Mouse (Mus musculus) frontal cortex, postnatal 36 days (tissue): ENCODE results near the gene Nphp1.

ENCODE experiments used
- DNase-seq, 2 experiments: peaks; one replicate each; pipeline ENCODE4 v3.0.0; 2022; ENCODE audit warnings: low spot score in 2 of 2

Nphp1 gene

DNA sequence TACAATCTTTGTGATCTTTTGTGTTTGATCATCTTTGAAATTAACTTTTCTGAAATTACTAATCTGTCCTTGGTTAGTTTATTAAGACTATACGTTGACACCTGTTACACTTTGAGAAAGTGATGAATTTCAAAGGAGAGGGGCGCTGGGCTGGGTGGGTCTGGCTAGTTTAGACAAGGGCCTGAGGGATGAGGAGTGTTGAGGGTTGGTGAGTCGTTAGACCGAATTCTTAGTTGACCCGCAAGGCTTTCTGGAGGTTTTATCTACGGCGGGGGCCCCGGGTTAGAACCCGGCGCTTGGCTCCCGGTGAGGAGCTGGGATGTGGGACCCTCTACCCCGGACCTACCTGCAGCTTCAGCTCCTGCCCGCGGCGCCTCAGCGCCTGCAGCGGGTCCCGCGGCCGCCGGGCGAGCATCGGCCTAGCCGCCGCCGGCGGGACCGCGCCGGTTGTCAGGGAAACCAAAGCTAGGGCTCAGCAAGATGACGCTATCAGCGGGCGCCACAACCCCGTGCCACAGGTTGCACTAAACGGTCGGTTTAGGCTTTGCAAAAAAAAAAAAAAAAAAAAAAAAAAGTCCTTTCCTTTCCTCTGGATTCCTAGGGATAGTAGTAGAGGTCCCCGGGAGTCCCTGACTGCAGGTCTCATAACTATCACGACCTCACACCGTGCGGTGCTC lies at the start of gene Nphp1:
Nphp1 (minus strand) TSS at position 458 of the 677 bp plus-strand sequence.
- peak; percentile 87 to 89 for DNase-seq

DNA sequence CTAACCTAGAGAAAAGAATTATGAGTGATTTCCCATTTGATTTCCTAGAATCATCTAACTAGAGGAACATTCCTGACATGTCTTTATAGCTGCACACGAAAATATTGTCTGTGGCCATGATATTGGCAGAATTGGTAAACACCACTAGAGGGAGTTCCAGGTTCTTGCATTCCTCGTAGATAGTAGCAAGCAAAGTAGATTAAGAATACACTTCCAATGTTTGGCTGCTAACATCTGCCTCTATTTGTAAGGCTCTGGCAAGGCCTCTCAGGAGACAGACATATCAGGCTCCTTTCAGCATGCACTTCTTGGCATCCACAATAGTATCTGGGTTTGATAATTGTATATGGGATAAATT lies 44.1 kb upstream of the Nphp1 start:
- peak in 1 of 2 experiments; percentile 5 for DNase-seq

DNA sequence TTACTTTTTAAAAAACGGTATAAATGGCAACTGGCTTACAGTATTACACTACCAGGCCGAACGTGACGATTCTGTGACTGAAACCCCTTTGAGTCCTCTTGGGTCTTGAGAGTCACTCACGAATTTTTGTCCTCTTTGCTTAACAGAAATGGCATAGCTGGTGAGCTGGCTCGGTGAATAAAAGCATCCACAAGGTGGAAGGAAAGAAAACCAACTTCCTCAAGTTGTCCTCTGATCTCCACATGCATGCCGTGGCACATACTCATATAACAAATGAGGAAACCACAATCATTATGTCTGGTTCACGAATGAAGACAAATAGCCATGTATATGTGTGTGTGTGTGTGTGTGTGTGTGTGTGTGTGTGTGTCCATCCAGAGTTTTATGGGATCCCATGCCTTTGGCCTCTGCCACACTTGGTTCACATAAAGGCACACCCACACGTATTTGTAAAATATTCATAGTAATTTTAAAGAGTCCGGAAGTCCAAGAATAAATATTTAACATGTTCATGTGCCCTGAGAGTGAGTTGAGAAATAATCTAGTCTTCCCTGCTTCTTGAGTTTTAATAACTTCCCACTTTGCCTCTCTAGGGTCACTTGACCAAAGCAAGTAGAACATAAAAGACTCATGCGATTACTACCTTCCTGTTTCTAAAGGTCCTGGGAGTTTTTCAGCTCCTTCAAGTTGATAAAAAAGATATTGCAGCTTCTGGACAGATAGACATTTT lies 43.6 kb upstream of the Nphp1 start:
- peak in 1 of 2 experiments; percentile 1 for DNase-seq

DNA sequence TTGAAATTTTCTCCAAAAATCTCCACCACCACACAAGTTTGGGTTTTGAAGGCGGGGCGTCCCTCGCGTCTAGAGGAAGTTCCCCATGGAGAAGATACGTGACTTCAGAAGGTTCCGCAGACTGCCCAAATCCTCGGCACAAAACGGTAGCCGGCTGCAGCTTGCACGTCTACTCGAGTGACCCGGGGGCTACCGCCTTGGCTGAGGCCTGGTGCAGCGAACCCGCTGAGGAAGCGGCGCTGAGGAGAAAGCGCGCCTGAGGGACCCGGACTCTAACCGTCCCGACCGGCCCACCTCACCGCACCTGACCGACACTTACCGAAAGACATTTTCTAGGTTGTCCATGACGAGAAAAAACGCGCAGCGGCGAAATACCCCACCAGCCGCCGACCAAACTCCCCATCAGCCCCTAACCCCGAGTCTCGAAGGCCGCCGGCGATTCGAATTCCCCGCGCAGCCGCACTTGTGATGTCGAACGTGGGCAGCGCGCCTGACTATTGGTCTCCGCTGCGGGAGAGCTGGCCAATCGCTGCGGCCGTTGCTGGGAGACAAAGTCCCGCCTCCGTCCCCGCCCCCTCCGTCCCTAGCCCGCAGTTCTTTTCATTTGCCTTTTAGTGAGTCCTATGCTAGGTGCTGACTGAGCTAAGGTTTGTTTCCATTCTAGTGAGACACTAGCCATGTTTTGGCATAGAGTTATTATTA lies 42.9 kb upstream of the Nphp1 start, which contains the start of gene Bub1:
Bub1 (minus strand) TSS at position 465 of the 702 bp plus-strand sequence.
- DNase-seq: peak; percentile 85 to 90

DNA sequence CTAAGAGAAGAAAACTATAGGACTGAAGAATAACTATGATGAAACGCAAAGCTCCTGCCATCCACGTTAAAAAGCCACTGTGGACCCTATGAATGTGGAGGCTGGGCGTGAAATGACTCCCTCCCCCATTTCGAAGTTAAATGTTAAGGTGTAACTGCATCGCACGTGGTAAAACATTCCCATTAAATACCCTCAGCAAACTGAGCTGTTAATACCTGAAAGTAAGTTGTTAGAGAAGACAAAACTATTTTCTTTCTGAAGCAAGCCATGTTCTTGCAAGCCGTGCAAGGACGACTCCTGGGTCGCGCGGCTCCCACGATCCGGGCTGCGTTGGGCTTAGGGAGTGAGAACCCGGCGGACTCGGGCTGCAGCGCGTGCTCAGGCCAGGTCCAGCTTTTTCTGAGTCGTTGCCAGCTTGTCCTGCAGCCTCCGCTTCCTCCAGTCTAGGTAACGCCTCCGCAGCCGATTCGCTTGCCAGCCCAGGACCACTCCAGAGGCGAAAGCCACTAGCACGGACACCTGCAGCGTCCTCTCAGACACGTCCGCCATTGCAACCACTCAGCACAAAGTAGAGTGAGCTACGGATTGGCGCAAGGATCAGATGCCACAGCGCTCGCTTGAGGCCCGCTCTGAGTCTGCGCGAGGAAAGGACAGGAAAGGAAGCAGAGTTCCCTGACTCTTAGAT lies 3.4 kb upstream of the Nphp1 start, which contains the start of gene Mtln:
Mtln (minus strand) TSS at position 570 of the 685 bp plus-strand sequence.
- DNase-seq: peak; percentile 92 to 95

DNA sequence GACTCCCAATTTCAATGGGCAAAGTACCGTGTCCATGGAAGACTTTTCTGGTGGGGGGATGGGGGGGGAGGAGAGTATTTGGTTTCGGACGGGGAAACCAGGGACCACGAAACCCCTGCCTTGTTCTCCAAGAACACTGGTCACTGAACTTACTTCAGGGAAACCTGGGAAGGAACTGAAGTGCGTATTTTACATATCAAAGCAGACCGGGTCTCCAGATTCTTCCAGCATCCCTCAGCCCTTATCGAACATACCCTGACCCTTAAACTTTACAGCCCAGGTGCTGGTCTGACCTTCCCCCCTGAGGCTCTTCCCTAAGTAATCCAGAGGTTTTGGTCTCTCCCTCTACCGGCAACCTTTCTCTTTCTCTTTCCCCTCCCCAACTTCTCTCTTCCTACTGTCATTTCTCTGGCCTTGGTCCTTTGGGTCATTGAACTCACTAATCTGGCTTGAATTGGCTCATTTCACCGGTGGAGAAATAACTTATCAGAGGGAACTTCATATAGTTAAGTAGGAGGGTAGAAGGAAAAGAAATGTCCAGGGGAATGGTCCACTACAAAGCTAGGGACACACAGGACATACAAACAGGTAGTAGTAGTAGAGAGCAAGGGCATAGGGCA lies 1.1 kb upstream of the Nphp1 start:
- no peak for DNase-seq

DNA sequence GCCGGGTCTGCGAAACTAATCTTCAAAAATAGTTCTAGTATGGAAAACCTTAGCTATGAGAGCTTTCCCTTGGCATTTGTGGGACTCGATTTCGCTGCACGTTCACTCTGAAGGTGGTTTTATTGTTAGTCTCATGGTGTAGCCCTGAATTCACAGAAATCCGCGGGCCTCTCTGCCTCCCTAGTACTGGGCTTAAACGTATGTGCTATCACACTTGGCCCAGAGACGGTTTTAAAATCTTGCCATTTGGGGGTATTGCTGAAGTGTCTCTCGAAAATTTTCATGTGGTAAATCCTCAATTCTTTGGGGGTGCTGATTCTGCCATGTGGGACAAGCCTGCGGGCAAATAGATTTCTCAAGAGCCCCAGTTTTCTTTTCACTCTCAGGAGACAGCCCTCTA lies 441 bp upstream of the Nphp1 start:
- DNase-seq: peak in 1 of 2 experiments; percentile 17

DNA sequence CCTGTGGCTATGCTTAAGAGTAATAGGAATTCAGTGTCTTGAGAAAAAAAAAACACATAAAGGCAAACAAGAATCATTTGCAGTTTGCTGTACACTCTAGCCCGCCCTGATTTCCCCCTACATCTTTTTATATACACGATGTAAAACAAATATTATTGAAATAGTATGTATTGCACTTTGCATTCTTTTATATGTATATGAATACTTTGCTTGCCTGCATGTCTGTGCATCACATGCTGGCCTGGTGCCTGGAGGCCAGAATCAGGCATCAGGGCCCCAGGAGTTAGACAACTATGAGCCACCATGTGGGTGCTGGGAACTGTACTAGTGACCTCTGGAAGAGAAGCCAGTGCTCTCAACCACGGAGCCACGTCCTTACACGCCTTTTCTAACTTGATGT lies 1.5 kb downstream of the Nphp1 start:
- no peak for DNase-seq

DNA sequence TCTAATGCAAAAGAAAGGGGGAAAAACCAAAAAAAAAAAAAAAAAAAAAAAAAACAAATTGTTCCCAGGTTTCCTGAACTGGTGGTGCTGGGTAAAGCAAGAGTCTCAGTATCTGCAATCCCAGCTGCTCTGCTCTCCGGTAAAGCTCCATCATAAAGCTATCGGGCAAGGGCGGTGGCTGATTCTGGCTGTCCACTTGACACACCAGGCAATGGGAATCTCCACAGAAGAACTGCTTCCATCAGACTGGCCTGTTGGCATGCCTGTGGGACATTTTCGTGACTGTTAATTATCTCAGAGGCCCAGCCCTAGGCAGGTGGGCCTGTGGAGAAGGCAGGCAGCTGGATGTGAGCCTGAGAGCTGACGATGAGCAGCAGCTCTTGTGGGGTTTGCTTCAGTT lies 10.2 kb downstream of the Nphp1 start:
- DNase-seq: no peak

DNA sequence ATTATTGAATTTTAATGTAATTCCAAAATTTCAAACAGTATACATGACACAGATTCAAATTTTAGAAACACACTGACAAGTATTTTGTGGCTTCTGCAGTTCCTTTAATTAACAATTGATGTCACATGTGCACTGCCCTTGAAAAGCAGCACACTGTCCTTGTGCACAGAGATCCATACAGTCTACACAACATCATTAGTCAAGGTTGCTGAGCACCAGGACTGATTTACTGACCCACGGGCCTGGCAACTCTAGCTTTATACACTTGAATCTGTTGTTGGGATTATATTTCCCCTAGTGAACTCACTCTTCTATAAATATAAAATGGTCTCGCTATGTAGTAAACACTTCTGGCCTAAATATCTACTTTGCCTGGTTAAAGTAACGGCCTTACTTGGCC lies 13.7 kb downstream of the Nphp1 start:
- DNase-seq: no peak

DNA sequence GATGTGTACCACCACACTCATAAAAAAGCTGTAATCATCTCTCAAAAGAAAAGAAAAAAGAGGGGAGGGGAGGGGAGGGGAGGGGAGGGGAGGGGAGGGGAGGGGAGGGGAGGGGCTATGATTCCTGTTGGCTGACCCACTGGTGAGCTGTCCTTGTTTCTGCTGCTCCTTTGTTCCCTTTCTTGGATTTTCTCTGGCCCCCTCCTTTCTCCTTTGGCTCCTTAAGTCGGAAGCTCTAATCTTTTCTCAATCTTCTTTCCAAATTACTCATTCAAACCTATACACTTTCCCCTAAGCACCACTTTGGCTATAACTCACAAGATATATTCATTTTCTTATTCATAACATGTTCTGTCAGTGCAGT lies 14.1 kb downstream of the Nphp1 start:
- DNase-seq: no peak

DNA sequence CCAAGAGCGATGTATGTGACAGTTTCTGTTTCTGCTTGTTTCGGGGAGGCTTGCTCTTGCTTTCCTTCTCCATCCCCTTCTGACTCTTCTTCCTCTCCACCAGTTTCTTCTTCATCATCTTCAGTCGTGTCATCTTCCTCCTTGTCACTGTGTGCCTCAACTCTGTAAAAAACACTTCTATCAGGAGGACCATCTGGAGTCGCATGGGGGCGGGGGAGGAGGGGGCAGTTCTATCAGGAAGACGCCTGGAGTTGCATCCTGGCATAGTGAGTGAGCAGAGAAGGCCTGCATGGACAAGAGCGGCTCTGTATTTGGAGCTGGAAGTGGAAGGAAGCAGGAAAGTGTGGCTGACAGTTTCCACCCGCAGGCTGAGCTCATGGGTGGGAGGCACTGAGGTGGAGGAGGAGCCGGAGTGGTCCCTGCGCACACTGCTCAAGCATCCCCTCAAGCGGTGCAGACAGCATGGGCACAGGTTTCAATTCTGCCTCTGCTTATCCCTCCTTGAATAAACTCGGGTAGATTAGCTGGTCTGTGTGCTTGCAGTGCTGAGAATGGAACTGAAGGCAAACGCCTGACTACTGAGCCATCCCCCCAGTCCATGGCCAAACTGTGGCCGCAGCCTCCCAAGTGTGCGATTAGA lies 14.6 kb downstream of the Nphp1 start:
- DNase-seq: no peak

DNA sequence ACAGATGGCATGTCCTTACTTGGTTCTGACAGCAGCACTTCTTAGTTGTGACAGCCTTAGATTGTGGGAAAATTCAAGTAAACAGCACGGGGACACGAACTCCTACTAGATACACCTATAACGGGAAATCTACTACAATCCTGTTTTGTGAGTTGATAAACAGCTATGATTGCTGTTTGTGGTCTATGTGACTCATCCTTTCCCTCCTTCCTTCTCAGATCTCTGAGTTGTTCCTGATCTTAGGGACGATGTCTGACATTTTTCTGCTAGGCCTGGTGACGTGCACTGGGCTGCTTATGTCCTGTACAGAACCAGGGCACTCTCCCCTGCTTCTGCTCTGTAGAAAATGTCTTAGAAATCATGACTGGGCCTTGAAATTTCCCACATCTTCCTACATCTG lies 27.1 kb downstream of the Nphp1 start:
- DNase-seq: no peak

DNA sequence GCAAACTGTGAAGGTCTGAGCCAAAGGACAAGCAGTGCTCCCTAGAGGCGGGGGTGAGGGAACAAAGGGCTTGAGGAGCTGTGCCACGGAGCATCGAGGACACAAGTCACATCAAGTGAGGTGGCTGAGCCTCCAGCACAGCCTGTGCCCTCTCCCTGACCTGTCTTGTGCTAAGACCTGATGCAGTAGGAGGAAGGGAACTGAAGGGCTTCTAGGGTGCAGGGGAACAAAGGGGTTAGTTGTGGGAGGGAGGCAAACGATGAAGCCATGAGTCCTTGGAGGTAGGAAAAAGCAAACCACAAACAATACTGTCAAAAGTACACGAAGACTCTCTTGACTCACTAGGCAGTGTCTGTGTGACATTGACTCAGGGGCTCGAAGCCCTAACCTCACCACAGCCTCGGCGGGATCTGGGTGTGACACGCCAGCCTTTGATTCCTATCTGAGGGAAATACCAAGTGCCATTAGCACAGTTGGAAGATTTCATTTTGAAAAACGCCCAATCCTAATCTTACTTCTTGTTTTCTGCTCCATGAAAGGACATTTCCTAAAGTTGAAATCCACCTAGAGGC lies 28.2 kb downstream of the Nphp1 start:
- no peak for DNase-seq

DNA sequence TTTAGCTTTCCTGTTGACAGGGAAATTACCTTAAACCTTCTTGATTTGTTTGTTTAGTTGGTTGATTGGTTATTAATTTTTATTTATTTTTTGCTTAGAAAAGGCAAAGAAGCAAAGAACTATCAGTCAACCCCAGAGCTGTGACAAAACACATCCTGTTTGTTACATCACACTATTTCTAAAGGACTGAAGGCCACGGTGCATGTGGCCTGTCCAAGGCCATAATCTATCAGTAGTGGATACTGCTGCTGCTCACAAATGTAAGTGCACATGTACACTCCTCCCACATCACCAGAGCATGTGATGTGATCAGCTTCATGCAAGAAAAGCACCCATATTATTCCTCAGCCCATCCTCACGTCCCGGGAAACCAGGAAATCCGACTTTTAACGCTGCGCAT lies 28.7 kb downstream of the Nphp1 start:
- DNase-seq: no peak

DNA sequence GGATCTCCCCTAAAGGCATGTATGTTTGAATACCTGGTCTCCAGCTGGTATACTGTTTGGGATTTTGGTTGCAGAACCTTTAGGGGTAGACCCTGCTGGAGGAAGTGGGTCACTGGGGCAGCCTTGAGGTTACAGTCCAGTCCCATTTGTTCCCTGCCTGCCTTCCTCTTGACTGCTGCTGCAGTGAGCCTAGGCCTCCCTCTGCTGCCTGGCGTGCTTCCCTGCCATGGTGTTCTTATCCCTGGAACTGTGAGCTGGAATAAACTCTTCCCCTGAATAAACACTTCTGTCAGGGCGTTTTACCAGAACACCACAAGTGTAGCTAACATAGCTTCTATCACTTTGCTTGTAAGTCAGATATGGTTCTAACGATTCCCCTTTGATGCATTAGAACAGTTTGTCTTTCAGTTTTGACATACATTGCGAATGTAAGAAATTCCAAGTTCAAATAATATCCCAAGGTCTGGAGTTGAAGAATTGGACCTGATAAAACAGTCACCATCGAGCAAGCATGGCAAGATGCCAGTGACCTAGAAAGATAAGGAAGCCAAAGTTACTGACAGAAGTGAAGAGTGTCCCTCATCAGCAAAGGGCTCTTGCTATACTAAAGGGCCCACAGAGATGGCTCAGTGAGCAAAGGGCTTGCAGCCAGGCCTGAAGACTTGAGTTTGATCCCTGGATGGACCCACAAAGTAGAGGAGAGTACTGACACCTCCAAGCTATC lies 29.4 kb downstream of the Nphp1 start:
- DNase-seq: no peak

DNA sequence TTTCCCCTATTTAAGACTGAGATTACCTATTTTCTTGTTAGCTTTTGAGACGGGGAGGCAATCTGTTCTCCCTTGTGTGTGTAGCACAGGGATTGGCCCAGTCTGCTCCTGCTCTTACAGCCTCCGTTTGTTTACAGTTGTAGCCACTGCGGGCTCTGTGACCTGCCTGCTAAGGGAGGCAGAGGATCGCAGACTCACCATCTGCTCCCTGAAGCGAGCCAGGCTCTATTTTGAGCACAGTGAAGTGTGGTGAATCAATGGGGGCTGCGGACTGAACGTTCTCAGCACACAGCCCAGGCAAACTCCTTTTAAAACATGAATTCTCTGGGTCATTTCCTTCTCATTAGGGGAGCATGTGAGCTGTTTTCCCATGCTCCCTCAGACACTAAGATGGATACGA lies 31.5 kb downstream of the Nphp1 start:
- peak; percentile 46 to 51 for DNase-seq

DNA sequence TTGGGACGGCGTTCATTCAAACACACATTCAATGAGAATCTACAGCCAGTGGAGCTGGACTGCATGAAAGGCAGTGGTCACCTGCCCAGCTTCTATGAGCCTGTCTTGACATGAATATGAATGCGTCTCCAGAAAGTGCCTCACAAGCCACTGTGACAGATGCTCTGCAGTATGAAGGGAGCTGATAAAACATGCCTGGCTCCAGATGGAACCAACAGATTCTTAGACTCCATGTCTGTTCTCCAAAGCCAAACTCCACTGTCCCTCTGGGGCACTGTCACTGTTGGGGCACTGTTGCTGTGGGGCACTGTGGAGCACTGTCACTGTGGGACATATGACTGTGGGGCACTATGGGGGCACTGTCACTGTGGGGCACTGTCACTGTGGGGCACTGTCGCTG lies 34.6 kb downstream of the Nphp1 start:
- no peak for DNase-seq

DNA sequence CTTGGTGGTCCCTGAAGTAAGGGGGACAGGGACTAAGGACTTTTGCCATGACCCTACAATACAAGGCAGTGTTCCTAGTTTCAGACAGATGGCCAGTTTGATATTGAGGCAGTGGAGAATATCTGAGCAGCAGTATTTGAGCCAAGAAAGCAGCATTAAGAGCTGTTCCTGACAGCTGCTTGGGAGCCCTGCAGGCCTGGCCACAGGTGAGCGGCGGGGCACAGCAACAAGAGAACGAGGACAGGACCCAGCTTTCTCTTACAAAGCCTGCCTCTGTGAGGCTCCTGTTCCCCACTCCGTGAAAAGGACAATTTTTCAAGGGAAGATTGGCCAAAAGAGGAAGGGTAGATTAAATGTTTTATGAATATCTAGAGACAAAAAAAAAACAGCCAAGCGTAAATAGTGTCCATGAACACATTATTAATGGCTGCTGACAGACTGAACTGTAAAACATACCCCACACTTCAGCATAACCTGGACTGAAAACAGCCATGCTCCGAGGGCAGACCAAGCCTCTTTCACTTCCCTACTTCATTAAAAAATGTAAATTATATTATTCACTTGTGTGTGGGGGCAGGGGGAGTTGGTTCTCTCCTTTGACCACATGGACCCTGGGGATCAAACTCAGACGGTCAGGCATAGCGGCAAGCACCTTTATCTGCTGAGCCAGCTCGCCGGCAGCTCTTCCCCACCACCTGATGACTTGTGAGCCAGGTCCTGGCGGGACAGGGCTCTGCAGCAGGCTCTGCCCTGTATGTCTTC lies 36.7 kb downstream of the Nphp1 start:
- no peak for DNase-seq
